Mouse (Mus musculus) liver (tissue): ENCODE data around the gene Sh3tc1.

Source experiments
- DNase-seq: peaks from one replicate; pipeline ENCODE4 v3.0.0-alpha.2; 2020; ENCODE audit warnings: mixed read lengths

The Sh3tc1 gene

DNA sequence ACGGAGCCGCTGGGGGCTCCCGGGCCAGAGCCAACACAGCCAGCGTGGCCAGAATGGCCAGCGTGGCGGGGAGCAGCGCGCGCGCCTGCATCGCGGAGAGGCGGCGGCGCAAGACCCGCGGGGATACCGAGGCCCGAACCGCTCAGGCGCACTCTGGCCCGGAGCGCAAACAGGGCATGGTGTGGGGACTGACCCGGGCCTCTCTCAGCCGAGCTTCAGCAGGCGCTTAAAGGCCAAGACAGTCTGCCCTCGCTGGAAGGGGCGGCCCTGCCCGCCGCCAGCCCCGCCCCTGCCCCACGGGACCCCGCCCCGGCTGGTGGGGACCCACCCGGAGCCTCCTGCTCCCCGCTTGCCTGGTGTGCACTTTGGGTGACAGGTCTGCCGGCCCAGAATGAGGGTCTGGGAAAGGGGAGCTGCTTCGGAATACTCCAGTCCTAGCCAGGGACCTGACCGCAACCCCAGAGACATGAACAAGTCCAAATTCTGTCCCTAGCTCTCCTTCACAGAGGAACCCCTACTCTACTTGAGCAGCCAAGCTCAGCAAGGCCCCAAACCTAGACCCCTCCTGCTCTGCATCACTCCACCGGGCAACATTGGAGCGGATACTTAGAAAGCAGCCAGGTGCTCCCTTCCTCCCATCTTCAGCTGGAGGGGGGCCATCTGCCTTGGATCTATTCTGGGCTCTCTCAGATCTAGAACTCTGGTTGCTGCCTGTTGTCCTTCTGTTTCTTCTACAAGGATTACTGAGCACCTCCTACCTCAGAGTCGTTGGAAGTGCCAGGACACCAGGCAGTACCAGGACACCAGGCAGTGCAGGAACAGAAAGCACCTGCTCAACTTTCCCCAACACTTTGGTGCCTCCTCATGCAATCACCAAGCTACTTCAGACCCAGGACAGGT, 60.3 kb downstream of the Sh3tc1 start, which contains the start of gene Htra3:
Gene Htra3, minus strand, starts transcription at position 527 of the 900 bp plus-strand sequence.
- DNase-seq = no peak

DNA sequence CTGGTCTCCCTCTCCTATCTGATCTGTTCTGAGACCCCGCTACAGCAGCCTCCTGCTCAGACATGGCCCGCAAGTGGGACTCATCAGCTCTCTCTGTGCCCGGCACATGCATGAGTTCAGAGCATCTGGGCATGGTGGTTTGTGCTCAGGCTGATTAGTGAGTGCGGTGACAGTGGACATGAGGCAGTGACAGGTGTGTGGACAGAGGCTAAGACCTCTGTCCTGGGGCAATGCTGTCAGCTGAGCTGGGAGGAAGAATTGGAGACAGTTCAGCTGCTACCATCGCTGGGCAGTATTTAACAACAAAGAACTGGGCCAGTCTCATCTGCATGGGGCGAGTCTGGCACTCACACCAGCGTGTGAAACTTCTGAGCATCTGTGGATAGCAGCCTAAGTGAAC, 62.8 kb downstream of the Sh3tc1 start:
- DNase-seq = no peak

DNA sequence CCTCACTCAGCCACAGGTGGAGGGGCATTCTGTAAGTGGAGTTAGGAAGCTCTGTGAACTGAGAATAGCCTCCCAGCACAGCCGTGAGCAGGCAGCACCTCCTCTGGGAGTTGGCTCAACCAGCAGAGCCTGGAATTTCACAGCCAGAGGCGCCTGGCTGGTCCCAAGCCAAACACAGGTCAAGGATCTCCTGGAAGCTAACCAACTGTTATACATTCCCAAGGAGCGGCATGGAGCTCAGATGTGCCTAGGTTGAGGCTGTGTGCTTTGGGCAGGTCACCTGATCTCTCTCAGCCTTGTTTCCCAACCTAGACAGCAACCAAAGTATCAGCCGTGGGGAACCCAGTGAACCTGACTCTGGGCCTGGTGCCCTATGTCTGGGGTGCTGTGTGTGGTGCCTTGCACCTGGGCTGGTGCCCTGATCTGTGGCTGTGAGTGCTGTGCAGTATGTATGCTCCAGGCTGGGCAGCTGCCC, 65.7 kb downstream of the Sh3tc1 start:
- DNase-seq = no peak

DNA sequence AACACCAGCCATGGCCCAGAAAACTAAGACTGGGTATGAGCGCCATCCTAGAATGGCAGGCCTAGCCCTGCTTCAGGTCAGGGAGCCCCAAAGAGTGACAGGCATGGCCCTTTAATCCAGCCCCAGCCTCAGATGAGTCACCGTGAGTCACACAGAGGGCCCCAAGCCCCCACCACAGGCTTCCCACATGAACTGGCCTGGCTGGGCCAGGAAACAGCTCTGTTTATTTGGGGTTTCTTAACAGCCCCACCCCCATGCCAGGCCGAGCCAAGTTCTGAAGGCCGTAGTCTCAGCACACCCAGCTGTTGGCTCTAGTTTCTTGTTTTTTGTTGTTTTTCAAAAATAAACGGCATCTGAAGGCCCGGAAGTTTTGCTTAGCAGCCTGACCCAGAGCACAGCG, 66.7 kb downstream of the Sh3tc1 start:
- DNase-seq = peak; percentile 39

DNA sequence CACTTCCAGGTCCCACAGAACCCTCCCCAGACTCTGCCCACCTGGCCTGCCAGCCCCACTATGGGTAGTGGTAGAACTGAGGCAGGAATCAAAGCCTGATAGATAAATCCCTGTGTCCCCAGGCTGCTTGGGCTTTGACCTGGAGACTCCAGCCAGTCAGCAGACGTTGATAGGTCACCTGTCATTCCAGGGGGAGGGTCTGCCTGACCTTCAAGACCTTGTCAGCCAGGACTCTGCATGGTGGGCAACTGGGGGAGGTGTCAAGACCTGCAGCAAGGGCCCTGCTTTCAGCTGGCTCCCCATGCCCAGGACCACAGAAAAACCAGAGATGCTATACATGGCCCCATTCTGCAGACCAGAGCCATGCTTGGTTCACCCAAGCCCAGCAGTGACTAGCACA, 67.2 kb downstream of the Sh3tc1 start:
- DNase-seq = no peak

DNA sequence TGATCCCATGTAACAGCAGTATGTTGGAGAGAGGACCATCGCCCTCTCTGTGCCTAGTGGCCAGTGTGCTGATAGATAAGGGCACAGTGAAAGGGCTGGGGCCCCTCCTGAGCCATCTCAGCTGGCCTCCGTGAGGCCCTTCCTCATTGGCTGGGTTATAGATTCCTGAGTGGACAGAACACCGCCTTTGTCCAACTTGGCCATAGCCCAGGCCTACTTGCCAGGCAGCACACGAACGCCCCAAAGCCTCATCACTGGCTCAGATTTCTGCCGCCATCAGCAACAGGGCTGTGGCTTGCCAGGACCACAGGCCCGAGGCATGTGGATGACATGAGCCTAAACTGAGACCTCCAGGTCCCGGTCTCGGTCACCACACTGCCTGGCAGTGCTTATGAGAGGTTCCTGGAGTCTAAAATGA, 68.3 kb downstream of the Sh3tc1 start:
- no peak for DNase-seq

DNA sequence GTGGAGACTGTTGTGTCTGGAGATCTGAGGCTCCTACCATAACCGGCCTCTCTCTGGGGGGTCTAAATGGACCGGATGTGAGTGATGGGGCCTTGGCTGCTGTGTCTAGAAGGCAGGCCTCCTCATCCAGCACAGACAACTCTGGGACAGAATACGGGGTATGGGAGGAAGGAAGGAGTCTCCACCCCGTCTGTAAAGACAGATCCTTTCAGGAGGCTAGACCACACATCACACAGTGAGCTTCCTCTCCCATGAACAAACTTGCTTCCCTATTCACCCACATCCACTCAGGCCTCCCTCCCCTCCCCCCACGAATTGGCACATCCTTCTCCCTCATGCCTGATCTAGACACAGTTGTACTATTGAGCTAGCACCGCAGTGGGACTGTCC, 69.4 kb downstream of the Sh3tc1 start:
- peak; percentile 30 for DNase-seq

DNA sequence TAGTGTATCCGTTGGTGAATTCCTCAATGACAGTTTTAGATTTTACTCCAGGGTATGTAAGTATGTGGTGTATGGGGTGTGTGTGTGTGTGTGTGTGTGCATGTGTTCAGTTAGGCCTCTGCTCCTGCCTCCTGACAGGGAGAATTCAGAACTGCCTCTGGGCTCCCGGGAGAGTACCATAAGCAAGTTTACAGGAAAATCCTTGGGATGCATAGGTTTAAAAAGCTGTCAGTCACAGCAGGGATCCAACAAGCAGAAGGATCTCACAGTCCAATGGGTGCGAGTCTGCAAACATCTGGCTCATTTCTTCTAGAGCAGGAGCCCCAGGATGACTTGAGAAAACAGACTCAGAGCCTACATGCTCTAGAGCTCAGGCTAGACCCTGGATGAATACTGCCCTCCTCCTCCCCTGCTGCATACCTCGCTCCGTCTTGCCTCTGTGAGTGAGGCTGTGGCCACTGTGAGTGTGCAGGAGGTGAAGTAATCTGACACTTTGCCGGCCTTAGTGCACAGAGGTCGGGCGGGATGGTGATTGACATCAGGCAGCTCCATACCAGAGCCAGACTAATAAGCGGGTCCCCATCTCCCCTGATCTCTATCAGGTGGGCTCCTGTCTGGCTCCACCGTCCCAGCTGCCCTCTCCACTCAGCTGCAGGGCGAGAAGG, 69.9 kb downstream of the Sh3tc1 start:
- no peak for DNase-seq

DNA sequence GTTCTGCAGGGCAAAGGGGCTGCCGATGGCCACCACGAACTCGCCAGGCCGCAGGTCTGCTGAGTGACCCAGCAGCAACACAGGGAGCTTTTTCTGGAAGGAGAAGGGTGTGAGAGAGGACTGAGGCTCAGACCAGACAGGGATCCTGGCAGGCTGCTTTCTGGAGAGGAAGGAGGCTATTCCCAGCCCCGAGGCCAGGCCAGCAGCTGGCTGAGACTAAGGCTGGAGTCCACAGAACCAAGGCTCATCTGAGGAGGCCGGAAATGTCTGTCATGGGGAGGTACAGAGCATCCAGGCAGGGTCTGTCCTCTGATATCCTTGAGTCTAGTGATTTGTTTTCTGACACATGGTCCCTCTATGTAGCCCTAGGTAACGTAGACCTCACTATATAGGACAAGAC, 73.6 kb downstream of the Sh3tc1 start:
- no peak for DNase-seq

DNA sequence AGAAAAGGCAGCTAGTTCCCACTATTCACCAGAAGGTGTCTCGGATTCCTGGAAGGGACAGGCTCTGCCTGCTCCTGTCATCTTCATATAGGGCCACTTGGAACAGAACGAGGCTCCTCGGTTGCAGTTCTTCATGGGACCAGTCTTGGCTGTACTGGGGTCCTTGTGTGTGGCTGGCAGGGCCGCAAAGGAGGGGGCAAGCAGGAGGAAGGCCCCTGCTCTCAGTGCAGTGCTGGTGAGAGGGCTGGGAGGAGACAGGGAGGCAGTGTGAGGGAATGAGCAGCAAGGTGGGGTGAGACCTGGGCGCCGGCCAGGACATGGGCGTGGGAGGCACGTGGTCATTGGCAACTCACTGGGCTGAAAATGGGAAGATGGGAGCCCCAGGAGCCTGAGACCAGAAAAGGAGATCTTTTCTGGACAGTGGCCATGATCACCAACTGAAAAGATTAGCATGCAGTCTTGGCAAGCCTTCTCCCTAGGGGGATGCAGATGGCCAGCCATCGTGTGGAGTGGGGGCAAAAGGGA, 77.7 kb downstream of the Sh3tc1 start:
- DNase-seq = no peak

DNA sequence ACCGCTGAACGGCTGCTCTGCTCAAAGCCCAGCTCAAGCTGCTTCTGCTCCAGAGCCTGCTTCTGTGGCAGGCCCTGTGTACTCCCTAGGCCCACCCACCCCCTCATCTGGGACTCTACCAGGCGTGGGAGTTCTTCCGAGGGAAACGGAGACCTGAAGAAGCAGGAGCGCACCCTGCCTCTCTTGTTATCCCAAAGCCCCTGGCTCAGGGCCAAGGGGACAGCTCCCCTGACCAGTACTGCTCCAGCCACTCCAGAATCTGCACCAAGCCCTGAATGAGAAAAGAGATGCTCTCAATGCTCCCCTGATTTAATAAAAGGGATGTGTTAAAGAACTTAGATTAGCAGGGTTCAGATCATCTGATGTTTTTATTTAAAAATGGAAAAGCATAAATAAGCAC, 78.6 kb downstream of the Sh3tc1 start:
- DNase-seq = no peak

DNA sequence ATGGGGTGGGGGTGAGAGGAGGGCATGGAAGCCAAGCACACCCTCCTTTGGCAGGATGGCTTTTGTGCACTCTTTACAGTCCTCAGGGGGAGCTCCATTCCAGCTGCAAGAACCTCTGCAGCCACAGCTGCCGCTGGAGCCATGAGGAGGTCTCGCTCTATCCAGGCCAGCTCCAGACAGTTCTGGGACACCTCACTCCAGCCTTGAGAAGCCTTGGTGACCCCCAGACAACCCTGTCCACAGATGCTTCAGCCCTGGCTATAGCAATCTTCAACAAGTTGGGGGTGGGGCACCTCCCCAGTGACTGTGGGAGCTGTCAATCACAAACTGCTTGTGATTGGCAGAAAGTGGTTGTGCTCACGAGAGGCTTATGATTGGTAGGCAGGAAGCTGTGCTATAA, 80.3 kb downstream of the Sh3tc1 start:
- no peak for DNase-seq

DNA sequence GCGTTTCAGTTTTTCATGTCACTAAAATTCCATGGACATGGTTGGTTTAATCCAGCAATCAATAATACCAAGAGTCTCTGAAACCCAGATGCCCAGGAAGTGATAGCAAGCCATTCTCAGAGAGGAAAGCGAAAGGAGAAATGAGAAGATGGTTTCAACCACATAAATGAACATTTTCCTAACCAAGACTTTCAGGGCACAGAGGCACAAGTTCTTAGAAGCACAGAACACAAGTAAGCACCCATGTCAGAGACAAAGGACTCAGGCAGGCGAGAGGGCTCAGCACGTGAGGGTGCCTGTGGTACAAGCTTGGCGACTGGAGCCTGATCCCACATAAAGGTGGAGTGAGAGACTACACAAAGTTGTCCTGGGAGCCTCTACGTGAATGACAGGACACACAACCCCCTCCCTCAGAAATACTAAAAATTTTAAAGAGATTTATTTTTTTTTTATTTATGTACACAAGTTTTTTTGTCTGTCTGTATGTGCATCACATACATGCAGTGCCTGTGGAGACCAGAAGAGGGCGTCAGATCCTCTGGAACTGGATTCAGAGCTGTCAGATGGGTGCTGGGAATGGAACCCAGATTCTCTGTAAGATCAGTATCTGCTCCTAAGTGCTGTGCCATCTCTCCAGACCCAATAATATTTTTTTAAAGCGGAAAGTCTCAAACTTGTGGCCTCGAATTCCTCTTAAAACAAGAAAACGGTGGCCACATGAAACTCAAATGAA, 83.9 kb downstream of the Sh3tc1 start:
- DNase-seq = no peak

DNA sequence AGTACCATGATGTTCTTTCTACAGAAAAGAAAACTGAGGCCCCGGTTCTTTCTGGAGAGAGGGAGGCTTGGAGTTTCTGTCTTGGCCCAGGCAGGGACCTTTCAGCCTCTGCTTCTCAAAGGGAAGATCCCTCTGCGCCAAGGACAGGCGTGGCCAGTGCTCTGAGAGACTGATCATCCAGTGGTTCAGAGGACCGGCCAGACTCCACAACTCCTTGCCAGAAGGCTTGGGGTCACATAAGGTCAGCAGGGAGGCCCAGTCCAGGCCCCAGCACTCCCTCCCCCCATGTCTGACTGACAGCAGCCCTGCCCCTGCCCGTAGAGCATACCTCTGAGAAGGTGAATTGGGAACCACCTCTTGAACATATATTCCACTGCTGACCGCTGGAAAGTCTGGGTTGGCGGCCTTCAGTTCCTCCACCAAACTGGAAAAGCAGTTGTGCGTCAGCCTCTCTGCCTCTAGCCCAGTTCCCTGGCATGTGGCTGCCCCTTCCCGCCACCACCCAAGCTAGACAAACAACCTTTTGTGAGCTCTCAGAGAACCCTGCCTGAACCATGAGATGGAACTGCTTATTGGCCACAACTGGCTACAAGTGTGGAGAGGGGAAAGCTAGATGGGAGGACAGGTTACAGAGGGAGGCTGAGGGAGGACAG, 85.9 kb downstream of the Sh3tc1 start:
- no peak for DNase-seq

DNA sequence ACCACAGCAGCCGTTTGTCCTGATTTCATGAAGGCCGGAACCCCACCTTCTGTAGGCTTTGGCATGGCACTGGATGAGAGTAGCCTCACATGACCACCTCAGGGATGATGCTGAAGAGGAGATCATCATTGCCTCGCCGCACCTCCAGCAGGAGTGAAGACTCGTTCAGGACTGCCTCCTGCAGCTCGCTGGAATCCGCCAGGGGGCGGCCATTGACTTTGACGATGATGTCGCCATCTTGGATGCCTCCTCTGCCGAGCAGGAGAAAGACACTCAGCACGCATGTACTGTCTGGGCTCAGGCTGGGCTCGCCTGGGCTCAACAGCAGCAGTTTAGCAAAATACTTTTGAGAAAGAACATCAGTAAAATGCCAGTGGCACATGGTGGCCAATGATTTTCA, 86.9 kb downstream of the Sh3tc1 start:
- no peak for DNase-seq

DNA sequence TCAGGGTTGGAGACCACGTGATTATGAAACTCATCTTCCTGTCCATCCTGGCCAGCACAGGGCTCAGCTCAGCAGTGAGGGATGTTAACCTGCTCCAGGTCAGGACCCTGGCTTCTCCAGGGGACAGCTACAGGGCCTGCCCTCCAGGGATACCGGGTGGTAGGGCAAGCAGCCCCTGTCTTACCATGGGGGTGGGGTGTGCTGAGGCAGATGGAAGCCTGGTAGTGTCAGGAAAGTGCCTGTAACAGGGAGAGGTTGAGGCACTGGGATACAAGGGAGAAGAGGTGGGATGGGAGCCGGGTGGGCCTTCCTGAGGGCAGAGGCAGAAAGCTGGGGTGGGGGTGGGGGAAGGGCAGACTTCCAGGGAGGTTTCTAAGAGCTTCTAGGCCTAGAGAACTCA, 87.5 kb downstream of the Sh3tc1 start:
- DNase-seq = no peak

DNA sequence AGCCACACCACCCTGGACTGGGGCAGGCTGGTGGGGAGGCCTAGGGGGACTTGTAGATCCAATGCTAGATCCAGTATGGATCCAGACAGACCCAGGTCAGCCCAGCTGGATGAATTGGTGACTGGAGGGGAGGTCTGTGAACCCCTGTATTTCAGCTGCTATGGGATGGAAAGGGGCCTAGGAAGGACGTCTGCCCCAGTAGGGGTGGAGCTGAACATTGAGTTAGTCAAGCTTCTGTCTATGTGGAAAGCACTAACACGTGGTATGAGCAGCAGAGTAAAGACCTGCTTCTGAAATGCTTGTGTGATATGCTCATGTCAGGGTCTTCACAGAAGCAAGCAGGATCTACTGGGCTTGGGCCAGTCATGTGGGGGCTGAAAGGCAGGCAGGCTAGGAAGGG, 91.6 kb downstream of the Sh3tc1 start:
- no peak for DNase-seq

DNA sequence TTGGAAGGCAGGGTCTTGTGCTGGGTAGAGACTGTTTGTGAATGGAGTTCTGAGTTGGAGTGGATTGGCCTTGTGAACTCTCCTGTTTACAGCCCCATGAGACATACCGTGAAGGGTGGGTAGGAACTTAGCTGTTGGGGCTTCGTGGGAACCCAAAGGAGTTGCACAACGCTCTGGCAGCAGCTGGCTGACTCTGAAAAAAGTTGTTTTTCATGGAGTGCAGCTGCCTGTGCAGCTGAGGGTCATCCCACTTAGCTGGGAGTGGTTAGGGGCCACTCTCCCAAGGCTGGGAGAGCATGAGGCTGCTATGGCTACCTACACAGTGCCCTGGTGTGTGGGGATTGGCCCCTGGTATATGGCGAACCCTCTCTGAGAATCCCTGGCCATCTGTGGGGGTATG, 92.2 kb downstream of the Sh3tc1 start:
- no peak for DNase-seq
